Mouse (Mus musculus): ENCODE results near the gene Pnrc2. TPM values are rescaled to one million over a fixed set of nuclear protein-coding genes. Genes with fewer than 3 reads are reported as not detected.

Gene Pnrc2
- polyA plus RNA-seq, 1 experiment from 2014 or later, result 97.9 TPM

DNA sequence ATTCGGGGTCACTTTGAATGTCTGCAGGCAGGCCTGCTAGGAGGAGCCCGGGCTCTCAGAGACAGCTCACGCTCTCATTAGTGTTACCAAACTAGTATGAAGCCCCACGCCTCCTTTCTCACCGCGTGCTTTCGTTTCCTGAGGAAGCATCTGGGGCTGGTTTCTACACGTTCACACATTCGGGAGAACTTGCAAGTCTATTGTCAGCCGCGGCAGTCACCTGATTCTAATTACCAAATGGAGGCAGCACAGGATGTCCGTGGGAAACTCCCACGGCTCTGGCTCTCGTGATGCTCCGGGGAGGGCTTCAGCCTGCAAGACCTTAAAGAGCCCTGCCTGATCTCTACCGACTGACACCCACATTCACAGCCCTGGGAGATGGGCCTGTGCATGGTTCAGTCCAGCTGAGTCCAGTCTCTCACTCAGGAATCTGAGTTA is 3.0 kb upstream of the Pnrc2 start:
- Histone ChIP-seq H3K4me2 (peak overlapping the region; percentile 51), H3K27ac (replicated peaks) (peak overlapping the region; percentile 20; the same call in 1 of the 2 replicates), H3K4me3 (peak overlapping the region; percentile 18), H3K9me3 (no peaks in the 10 kb centered on the region), H3K9ac (no peak overlapping the region), H3K4me1 (replicated peaks) (peaks cover 41% of the 10 kb centered on the region), H3K36me3 (peaks cover 7% of the 10 kb centered on the region), H3K27me3 (no peaks in the 10 kb centered on the region)
- no peak for ATAC-seq (ENCODE audit: low FRiP score, low read depth)
- WGBS, result under 1% methylated on average over 16 of the region's 16 CpGs

DNA sequence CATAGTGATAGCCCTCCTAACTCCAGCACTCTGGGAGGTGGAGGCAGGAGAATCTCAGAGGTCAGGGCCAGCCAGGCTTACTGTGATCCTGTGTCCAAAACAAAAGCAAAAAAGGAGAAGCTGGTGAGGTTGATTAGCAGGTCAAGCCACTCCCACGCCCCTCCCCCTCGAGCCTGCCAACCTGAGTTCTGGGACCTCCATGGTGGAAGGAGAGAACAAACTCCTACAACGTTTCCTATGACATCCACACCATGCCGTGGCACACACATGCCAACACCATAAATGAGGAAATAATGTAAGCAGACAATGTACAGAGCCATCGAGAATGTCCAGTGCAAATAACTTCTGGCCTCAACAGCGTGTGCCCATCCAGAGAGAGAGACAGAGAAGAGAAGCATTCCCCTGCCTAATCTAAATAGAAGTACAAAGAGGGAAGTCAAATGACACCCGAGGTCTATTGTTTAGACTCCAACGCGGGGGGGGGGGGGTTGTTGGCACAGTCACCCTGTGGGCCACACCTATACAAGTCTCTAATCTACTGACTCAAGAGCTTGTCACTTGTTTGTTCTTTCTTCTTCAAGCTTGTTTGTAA is 2.4 kb upstream of the Pnrc2 start:
- Histone ChIP-seq H3K4me2 (peak overlapping the region; percentile 51), H3K4me3 (peak overlapping the region; percentile 18; the same call in 1 of the 2 replicates), H3K27me3 (no peaks in the 10 kb centered on the region), H3K27ac (replicated peaks) (peak overlapping the region; percentile 12), H3K36me3 (peaks cover 10% of the 10 kb centered on the region), H3K4me1 (replicated peaks) (peaks cover 45% of the 10 kb centered on the region), H3K9ac (no peak overlapping the region), H3K9me3 (no peaks in the 10 kb centered on the region)
- ATAC-seq (ENCODE audit: low FRiP score, low read depth), result no peak
- 3% methylated on average over 9 of the region's 9 CpGs for WGBS

DNA sequence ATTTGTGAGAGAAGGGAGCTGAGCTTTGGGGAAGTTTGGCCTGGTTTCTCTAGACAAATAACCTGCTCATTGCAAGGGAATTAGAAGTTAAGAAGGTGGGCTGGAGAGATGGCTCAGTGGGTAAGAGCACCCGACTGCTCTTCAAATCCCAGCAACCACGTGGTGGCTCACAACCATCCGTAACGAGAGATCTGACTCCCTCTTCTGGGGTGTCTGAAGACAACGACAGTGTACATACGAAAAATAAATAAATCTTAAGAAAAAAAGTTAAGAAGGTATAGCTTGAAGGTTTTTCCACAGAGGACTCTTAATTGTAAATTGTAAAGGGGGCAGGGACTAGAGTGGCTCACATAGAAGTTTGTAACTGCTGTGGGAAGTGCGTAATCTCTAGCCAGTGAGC is 1.9 kb upstream of the Pnrc2 start:
- Histone ChIP-seq H3K4me1 (replicated peaks) (peaks cover 50% of the 10 kb centered on the region), H3K4me3 (no peak overlapping the region), H3K27me3 (no peaks in the 10 kb centered on the region), H3K36me3 (peaks cover 10% of the 10 kb centered on the region), H3K9me3 (no peaks in the 10 kb centered on the region), H3K27ac (replicated peaks) (peak overlapping the region; percentile 12), H3K9ac (no peak overlapping the region), H3K4me2 (no peak overlapping the region)
- WGBS, result 23% methylated on average over 7 of the region's 7 CpGs
- no peak for ATAC-seq (ENCODE audit: low FRiP score, low read depth)

DNA sequence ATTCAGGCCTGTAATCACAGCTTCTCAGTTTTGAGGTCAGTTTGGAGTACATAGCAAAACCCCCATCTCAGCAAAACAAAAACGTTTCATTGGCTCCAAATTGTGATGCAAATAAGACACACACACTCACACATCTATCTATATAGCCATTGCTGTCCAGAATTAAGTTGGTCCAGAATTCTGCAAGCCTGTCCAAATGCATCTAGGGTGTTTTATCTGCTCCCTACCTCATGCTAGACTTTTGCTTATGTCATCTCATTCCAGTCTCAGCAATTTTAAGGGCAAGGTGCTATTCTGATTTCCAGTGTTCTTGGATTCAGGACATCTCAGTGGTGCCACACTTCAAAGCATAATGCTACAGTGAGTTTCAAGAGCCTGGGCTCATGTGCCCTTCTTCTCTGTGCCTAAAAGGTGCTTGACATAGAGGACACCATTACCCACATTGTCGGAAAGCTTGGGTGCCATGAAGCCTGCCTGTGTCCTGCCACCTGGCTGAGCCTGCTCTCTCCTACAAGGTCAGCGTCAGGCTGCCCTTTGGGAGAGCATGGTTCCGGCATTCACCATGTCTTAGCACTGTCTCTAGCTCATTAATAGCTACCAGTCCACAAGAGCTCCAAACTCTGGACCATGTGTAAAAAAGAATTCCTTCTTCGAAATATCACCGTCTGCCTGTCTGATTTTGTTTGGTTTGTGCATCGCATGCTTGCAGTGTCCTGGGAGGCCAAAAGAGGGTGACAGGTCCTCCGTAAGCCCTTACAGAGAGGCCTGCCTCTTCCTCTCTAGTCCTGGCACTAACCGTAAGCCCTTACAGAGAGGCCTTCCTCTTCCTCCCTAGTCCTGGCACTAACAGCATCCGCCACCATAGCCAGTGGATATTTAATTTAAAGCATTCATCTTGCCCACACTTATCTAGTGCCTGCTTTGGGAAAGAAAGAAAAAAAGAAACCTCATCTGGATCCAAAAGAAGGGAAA is 1.2 kb upstream of the Pnrc2 start:
- no peaks in the 10 kb centered on the region for H3K9me3 ChIP-seq
- H3K9ac ChIP-seq, result no peak overlapping the region
- no peak for ATAC-seq (ENCODE audit: low FRiP score, low read depth)
- H3K4me1 ChIP-seq (replicated peaks), result peaks cover 53% of the 10 kb centered on the region
- peak overlapping the region; percentile 97 for H3K27ac ChIP-seq (replicated peaks)
- H3K4me2 ChIP-seq, result peak overlapping the region; percentile 67; the same call in 1 of the 2 replicates
- whole genome bisulfite sequencing, result 76% methylated on average over 10 of the region's 10 CpGs
- H3K4me3 ChIP-seq, result no peak overlapping the region
- peaks cover 10% of the 10 kb centered on the region for H3K36me3 ChIP-seq
- H3K27me3 ChIP-seq, result no peaks in the 10 kb centered on the region

DNA sequence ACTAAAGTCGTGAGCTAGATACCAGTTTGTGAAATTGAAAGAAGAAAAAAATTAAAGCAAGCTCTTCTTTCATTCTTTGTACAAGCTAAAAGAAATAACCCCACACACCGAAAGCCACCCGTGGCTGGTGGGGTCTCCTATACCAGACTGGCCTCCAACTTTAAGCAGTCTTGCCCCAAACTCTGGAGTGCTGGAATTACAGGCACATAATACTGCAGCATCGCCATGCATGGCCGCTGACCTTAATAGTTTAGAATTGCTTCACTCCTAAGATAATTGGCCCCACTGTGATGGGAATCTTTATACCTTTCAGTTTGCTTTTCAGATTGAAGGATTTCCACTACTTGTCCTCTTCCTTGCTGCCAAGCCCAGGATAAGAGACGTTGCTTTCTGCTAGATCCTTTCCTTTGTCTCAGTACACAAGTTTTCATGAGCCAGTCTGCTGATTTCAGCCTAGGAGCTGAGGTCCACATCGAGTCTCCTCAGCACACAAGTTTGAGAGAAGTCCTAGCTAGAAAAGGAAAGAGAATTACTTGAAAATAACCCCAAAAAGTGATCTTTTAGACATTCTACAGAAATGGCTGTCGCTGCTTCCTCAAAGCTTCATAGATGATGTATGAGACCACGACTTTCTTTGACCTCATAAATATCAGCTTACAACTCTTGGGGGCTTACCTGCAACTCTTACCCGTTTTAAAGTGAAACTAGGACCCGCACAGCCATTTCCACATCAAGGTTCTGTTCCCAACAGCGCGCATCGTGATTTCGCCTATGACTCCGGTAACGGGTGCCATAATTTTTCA is 860 bp downstream of the Pnrc2 start:
- WGBS, result 9% methylated on average over 17 of the region's 17 CpGs
- peak overlapping the region; percentile 82 for H3K4me3 ChIP-seq
- H3K4me2 ChIP-seq, result peak overlapping the region; percentile 67
- no peaks in the 10 kb centered on the region for H3K9me3 ChIP-seq
- peaks cover 19% of the 10 kb centered on the region for H3K36me3 ChIP-seq
- H3K27ac ChIP-seq (replicated peaks), result peak overlapping the region; percentile 97
- peaks cover 58% of the 10 kb centered on the region for H3K4me1 ChIP-seq (replicated peaks)
- H3K9ac ChIP-seq, result peak overlapping the region; percentile 88
- ATAC-seq (ENCODE audit: low FRiP score, low read depth), result no peak
- H3K27me3 ChIP-seq, result no peaks in the 10 kb centered on the region

DNA sequence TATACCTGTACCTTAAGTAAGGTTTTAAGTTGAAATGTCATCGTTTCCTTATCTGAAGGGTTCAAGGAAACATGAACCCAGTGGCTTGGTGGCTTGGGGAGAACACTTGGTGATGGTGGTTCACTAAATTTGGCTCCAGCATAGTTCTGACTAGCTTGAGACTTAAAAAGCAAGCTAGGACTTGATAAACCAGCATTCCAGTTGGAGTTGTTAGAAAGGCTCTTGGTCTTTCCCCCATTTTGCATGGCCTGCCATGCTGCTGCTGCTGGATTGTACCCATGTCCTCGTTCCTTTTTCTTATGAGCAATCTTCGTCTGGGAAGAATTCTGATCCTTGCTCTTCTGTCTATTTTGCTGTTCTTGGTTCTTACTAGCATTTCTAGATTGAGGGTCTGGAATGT is 1.6 kb downstream of the Pnrc2 start:
- ATAC-seq (ENCODE audit: low FRiP score, low read depth), result no peak
- Histone ChIP-seq H3K4me1 (replicated peaks) (peaks cover 57% of the 10 kb centered on the region), H3K36me3 (peaks cover 20% of the 10 kb centered on the region), H3K4me2 (peak overlapping the region; percentile 67), H3K4me3 (peak overlapping the region; percentile 82), H3K9ac (peak overlapping the region; percentile 88), H3K27ac (replicated peaks) (peak overlapping the region; percentile 32; the same call in 1 of the 2 replicates), H3K9me3 (no peaks in the 10 kb centered on the region), H3K27me3 (no peaks in the 10 kb centered on the region)
- 39% methylated on average over 3 of the region's 3 CpGs for WGBS

DNA sequence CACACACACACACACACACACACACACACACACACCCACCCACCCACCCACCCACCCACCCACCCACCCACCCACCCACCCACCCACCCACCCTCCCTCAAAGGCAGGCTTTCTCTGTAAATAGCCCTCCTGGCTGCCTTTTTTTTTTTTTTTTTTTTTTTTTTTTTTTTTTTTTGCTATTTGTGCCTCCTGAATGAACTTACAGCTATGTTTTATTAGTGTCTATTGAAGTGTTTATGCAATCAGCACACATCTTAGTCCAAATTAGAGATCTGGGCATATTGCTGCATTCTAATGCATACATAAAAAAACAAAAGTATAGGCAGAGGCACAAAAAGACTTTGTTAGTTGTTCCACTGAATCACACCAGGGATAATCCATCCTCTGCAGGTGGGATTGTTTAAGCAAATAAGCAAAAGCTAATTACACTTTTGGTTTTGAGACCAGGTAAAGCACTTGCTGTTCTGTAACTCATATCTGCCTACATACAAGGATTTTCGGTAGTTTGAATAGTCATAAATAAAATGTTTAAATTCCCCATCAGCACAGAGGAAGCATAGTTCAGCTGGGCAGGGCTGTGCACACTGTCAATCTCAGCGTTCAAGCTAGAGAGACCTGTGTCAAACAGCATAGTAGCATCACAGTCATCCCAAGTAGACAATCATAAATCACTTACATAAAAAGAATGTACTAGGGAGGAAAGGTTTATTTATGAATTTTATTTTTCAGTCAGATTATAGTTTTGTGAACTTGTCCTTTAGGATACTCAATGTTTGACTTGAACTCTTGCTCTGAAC is 3.2 kb downstream of the Pnrc2 start:
- no peak overlapping the region for H3K27ac ChIP-seq (replicated peaks)
- no peak for ATAC-seq (ENCODE audit: low FRiP score, low read depth)
- H3K4me1 ChIP-seq (replicated peaks), result peaks cover 43% of the 10 kb centered on the region
- H3K27me3 ChIP-seq, result no peaks in the 10 kb centered on the region
- H3K4me3 ChIP-seq, result 0 out of 2 replicates have a peak overlapping the region, but pooled peaks have one; percentile 2
- peak overlapping the region; percentile 32 for H3K4me2 ChIP-seq
- WGBS, result 38% methylated on average over 2 of the region's 2 CpGs
- H3K9ac ChIP-seq, result no peak overlapping the region
- no peaks in the 10 kb centered on the region for H3K9me3 ChIP-seq
- peaks cover 23% of the 10 kb centered on the region for H3K36me3 ChIP-seq

DNA sequence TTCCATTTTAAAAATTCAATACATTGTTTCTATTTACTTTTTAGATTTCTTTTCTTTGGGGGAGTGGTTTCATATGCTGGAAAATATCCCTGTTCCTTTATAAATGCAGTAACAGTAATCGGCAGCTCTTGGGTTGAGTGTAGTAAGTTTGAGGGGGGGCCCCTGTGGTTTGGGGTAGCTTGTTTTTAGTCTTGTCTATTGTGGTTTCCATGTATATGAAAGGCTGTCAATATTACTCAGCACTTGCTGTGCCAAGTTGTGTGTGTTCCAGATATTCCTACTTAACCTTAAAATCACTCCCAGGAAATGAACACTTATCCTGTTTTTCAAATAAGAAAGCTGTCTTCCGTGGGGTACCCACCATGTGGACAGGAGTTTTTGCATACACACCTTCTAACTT is 4.7 kb downstream of the Pnrc2 start:
- no peak for ATAC-seq (ENCODE audit: low FRiP score, low read depth)
- Histone ChIP-seq H3K4me3 (no peak overlapping the region), H3K9ac (no peak overlapping the region), H3K27ac (replicated peaks) (0 out of 2 replicates have a peak overlapping the region, but pooled peaks have one; percentile 45), H3K4me1 (replicated peaks) (peaks cover 33% of the 10 kb centered on the region), H3K36me3 (peaks cover 23% of the 10 kb centered on the region), H3K4me2 (no peak overlapping the region), H3K27me3 (no peaks in the 10 kb centered on the region), H3K9me3 (no peaks in the 10 kb centered on the region)
- 64% methylated on average over 2 of the region's 2 CpGs for WGBS

DNA sequence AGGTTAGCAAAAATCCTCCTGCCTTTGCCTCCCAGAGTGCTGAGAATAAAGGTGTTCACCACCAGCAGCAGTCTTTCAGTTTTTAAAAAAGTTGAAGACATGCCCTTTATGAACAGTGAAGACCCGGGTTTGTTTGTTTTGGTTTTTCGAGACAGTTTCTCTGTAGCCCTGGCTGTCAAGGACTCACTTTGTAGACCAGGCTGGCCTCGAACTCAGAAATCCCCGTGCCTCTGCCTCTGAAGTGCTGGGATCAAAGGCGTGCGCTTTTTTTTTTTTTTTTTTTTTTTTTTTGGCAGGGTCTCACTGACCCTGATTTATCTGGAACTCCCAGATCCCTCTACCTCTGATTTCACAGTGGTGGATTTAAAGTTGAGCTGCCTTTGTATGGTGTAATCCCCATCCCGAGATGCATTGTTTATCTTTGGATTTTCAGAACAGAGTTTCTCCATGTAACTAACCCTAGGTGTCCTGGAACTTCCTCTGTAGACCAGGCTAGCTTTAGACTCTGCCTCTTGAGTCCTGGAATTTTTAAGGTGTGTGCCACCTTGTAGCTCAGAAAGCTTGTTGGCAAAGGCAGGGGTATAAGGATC is 16.0 kb downstream of the Pnrc2 start:
- H3K36me3 ChIP-seq, result no peaks in the 10 kb centered on the region
- peak overlapping the region; percentile 99 for H3K4me3 ChIP-seq
- peaks cover 52% of the 10 kb centered on the region for H3K4me1 ChIP-seq (replicated peaks)
- H3K27ac ChIP-seq (replicated peaks), result no peak overlapping the region
- no peak for ATAC-seq (ENCODE audit: low FRiP score, low read depth)
- no peaks in the 10 kb centered on the region for H3K27me3 ChIP-seq
- peak overlapping the region; percentile 92 for H3K9ac ChIP-seq
- H3K9me3 ChIP-seq, result no peaks in the 10 kb centered on the region
- H3K4me2 ChIP-seq, result peak overlapping the region; percentile 89
- 13% methylated on average over 7 of the region's 7 CpGs for WGBS

DNA sequence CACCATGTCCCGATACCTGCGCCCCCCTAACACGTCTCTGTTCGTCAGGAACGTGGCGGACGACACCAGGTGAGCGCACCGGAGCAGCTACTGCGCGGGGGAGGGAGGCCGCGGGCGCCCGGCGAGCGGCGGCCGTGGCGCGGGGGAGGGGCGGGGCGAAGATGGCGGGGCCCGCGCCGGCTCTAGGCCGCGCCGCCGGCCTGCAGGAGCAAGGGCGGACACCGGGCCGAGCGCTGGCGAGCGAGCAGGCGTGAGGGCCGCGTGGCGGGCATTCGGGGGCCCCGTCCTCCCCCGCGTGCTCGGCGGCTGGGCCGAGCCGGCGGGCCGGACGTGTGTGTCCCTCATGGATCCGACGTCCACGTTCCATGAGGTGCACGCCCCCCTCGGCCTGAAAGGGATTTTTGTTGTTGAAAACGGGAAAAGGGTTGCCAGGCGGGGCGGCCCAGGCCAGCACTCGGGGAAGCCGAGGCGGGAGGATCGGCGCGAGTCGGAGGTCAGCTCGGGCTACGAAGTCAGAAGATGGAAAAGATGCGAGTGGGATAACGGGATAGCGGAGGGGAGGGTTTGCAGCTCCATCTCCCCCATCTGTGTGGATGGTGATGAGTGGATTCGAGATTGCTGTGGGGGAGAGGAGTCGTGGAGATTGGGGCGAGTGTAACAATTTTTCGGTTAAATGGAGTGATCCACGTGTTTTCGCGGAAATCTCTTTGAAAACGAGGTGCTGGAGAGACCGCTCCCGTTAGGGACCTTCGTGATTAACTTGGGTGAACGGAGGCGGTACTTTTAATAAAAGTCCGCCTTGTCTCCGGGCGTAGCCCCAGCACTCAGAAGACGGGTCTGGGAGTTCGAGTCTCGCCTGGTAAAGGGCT is 17.2 kb downstream of the Pnrc2 start:
- H3K9ac ChIP-seq, result peak overlapping the region; percentile 92
- WGBS, result under 1% methylated on average over 91 of the region's 91 CpGs
- H3K27ac ChIP-seq (replicated peaks), result peak overlapping the region; percentile 99
- peaks cover 52% of the 10 kb centered on the region for H3K4me1 ChIP-seq (replicated peaks)
- peak; percentile 79 for ATAC-seq (ENCODE audit: low FRiP score, low read depth)
- H3K4me3 ChIP-seq, result peak overlapping the region; percentile 99
- no peaks in the 10 kb centered on the region for H3K9me3 ChIP-seq
- H3K4me2 ChIP-seq, result peak overlapping the region; percentile 89
- no peaks in the 10 kb centered on the region for H3K27me3 ChIP-seq
- H3K36me3 ChIP-seq, result no peaks in the 10 kb centered on the region
